Mouse (Mus musculus) Muller cell, postnatal 12 days (primary cell): Measurements from ENCODE around the gene Igsf21.

Source experiments
- DNase-seq: peaks from one replicate; pipeline ENCODE4 v3.0.0-alpha.2; 2015; ENCODE audit errors: inconsistent ontology term

Igsf21 gene

GRCm38 (mm10) chr4:140143884-140144525 lies 102.6 kb downstream of the Igsf21 start:
- no peak for DNase-seq

- no peak for DNase-seq
These were observed 103.4 kb downstream of the Igsf21 start for GRCm38 (mm10) chr4:140143178-140143577.

GRCm38 (mm10) chr4:140140485-140140884 lies 106.1 kb downstream of the Igsf21 start:
- DNase-seq = no peak

- DNase-seq = no peak
These were observed 107.7 kb downstream of the Igsf21 start for GRCm38 (mm10) chr4:140138846-140139245.

GRCm38 (mm10) chr4:140131625-140132321 lies 114.8 kb downstream of the Igsf21 start:
- no peak for DNase-seq

- DNase-seq = no peak
These were observed 115.4 kb downstream of the Igsf21 start for GRCm38 (mm10) chr4:140131201-140131600.

GRCm38 (mm10) chr4:140129553-140130275 lies 116.9 kb downstream of the Igsf21 start:
- no peak for DNase-seq

GRCm38 (mm10) chr4:140128116-140128515 lies 118.5 kb downstream of the Igsf21 start:
- DNase-seq = no peak

- peak; percentile 49 for DNase-seq
These were observed 120.8 kb downstream of the Igsf21 start for GRCm38 (mm10) chr4:140125806-140126205.

- DNase-seq = no peak
These were observed 124.0 kb downstream of the Igsf21 start for GRCm38 (mm10) chr4:140122534-140122933.

- no peak for DNase-seq
These were observed 129.3 kb downstream of the Igsf21 start for GRCm38 (mm10) chr4:140117275-140117691.

- DNase-seq = no peak
These were observed 130.8 kb downstream of the Igsf21 start for GRCm38 (mm10) chr4:140115756-140116155.

GRCm38 (mm10) chr4:140115053-140115452 lies 131.5 kb downstream of the Igsf21 start:
- no peak for DNase-seq

GRCm38 (mm10) chr4:140113690-140114475 lies 132.7 kb downstream of the Igsf21 start:
- DNase-seq = no peak

- no peak for DNase-seq
These were observed 137.0 kb downstream of the Igsf21 start for GRCm38 (mm10) chr4:140109626-140109948.

GRCm38 (mm10) chr4:140108871-140109625 lies 137.5 kb downstream of the Igsf21 start:
- peak; percentile 21 for DNase-seq

GRCm38 (mm10) chr4:140107161-140107560 lies 139.4 kb downstream of the Igsf21 start:
- DNase-seq = no peak

- DNase-seq = no peak
These were observed 141.8 kb downstream of the Igsf21 start for GRCm38 (mm10) chr4:140104795-140105194.

GRCm38 (mm10) chr4:140103341-140104027 lies 143.1 kb downstream of the Igsf21 start:
- DNase-seq = no peak

GRCm38 (mm10) chr4:140102581-140103200 lies 143.9 kb downstream of the Igsf21 start:
- no peak for DNase-seq
